Mouse (Mus musculus) adrenal gland, postnatal 14 days (tissue): ENCODE measurements around the gene Cntnap5b. TPM values are rescaled to one million over a fixed set of nuclear protein-coding genes. Genes with fewer than 3 reads are reported as not detected.

Source experiments
- DNase-seq: peaks from one replicate; pipeline ENCODE4 v3.0.0; 2021; ENCODE audit warnings: mixed read lengths
- total RNA-seq: library from RNA; stranded (reverse); gene quantifications from 2 replicates; pipeline ENCODE4 v1.2.3, GENCODE M21; 2021

Cntnap5b gene
- total RNA-seq, 1 experiment from 2014 or later = 1.7 TPM

DNA sequence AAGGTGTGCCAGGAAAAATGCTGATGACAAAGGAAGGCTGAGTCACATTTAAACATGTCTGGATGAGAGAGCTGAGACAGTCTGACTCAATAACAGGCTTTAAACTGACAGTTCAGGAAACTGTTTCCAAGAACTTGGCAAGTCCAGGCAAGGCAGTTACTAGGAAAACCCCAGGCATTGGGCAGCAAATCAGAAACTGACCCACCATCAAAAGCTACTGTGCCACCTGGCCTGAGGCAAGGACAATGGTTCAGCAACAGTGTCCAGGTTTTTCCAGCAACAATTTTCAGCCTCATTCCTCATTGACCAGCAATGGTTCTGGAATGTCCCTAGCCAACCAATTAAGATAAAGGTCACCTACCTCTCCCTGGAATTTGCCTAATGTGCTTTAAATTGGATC lies 399.0 kb downstream of the Cntnap5b start:
- DNase-seq = no peak

DNA sequence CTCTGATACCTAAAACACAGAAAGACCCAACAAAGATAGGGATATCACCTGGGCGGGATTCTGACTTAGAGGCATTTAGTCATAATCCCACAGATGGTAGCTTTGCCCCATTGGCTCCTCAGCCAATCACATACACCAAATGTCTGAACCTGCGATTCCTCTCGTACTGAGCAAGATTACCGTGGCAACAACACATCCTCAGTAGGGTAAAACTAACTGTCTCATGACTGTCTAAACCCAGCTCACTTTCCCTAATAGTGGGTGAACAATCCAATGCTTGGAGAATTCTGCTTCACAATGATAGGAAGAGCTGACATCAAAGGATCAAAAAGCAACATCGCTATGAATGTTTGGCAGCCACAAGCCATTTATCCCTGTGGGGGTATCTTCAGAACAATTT lies 407.5 kb downstream of the Cntnap5b start:
- DNase-seq = peak; percentile 34

DNA sequence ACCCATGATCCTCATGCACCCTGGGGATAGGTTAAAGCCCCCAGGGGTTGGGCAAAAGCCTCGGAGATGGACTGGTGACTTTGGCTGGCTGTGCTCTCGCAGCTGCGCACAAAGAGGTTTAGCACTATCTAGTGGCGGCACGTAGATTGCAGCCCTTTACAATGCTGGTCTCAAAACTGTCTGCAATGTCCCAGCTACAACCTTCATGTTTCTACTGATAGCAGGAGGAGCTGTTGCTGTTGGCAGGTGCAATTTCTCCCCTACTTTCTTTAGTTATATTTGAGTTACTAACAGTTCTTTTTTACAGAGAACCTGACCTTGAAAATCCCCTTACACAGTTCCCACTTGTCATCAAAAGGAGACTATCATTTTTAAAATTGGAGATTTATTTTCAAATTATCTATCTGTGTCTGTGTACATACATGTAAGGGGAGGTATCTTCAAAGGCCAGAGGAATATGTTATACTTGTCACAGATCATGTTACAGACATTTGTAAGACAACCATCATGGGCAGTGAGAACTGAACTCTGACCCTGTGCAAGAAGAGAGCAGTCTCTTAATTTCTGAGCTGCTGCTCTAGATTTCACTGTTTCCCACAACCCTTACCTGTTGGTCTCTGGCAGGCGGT lies 459.5 kb downstream of the Cntnap5b start:
- DNase-seq = peak; percentile 12

DNA sequence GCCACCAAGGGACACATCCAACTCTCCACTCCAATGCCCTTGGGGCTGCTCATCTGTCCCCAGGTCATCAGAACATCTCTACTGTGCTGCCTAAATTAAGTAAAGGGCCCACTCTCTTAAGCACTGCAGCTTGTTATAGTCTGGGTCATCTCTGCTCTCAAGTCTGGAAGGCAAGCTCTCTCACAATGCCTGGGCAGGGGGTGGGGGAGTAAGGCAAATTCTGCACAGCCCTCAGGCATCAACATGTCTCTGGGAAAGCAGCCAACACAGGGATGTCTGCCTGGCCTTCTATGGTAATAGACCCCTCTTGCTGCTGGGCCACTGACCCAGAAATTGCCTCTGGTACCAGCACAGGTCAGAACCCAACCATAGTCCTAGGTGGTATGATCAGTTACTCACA lies 479.4 kb downstream of the Cntnap5b start:
- no peak for DNase-seq

DNA sequence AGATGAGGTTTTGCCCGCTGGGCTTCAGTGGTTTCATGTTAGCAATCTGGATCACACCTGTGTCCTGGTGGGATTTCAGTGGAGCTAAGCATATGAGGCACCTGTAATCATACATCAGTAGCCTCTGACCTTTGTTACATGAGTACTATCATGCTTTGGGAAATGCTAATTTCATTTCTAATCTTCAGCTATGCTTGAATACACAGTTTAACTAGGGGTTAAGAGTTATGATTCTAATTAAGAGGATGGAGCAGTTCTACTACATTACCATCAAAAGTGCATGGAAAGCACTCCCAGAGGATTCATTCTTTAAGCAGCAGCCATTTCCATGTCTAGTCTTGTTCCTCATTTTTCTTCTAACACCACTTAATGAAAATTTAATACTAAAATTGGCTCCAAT lies 538.1 kb downstream of the Cntnap5b start:
- DNase-seq = no peak

DNA sequence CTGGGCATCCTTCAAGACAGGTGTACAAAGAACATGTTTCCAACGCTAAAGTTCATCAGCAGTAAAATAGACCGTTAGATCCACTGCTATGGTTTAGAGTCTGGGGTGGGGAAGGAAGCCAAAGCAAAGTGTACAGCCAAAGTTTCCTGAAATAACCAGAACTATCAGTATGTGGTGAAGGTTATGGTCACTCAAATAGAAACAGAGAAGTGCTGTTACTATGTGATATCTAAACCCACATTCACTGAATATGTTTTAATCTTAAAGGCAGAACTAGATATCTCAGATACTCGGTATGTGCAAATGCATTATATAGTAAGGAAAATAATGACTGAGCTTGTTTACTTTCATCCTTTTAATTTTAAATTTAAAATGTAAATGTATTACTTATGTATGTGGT lies 558.5 kb downstream of the Cntnap5b start:
- no peak for DNase-seq

DNA sequence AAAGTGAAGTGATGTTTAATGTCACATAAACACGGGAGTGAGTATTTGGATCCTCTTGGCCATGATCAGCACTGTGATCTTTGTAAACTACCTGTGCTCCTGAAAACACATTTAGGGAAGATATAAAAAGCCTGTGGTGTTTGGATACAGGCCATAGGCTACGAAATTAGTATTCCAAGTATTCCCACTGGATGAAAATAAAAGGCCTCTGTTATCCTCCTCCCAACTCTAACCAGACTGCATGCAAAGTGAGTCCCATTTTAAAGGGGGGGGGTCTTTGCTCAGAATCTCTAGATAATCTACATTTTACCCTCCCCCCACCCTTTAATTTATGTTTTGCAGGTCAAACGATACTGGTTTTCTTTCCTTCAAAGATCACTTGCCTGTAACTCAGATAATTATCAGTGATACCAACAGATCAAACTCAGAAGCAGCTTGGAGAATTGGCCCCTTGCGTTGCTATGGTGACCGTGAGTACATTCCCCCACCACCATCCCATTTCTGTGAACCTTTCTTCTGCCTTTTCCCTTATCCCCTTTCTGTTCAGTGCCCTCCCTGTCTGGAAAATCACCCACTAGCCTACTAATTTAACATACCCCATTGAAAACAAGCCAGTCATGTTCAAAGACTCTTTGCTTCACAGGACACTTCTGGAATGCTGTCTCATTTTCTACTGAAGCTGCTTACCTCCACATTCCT lies 597.0 kb downstream of the Cntnap5b start:
- DNase-seq = no peak

DNA sequence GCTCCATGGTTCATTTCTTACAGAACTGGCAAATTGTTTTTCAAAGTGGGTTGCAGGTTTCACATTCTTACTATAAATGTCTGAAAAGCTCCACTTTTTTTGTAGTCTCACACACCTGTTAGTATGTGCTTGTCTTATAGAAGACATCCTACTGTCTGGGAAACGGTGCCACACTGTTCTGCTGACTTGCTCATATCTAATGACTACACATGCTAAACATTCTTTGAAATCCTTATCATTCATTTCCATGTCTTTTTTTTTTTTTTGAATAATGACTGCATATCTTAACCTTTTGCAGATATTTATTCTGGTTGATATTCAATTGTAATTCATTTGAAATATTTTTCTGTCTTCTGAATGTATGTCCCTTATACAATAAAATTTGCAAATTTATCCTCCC lies 613.7 kb downstream of the Cntnap5b start:
- DNase-seq = no peak

DNA sequence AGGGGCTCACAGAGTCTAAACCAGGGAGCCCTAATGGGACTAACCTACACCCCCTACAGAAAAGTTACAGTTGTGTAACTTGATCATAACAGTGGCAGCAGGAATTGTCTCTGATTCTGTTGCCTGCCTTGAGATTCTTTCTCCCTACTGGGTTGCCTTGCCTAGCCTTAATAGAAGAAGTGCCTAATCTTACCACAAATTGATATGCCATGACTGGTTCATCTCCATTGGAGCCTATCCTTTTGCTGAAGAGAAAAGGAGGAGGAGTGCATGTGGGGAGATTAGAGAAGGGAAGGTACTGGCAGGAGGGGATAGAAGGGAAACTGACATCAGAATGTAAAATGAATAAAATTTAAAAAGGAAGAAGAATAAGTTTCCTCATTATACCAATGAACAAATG lies 621.5 kb downstream of the Cntnap5b start:
- DNase-seq = no peak

DNA sequence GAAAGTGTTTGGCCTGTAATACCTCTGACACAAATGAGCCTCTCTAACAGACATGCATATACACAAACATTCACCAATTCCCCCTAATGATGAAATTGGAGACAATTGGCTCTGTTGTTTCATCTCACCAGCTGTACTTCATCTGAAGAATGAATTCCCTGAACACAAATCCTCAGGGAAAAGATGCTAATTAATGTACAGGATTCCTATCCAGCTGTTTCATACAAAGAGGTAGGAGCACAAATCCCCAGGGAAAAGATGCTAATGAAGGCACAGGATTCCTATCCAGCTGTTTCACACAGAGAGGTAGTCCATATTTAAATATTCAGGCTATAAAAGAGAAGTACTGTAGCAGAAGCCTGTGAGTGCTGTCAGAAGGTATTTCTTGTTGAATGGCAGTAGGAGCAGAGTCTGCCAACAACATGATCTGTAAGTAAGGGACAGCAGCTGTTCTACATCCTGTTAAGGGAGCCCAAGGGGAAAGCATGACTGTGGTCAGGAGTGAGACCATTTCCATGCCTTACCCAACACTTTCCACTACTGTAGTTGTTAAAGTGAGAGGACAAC lies 644.2 kb downstream of the Cntnap5b start:
- DNase-seq = no peak

DNA sequence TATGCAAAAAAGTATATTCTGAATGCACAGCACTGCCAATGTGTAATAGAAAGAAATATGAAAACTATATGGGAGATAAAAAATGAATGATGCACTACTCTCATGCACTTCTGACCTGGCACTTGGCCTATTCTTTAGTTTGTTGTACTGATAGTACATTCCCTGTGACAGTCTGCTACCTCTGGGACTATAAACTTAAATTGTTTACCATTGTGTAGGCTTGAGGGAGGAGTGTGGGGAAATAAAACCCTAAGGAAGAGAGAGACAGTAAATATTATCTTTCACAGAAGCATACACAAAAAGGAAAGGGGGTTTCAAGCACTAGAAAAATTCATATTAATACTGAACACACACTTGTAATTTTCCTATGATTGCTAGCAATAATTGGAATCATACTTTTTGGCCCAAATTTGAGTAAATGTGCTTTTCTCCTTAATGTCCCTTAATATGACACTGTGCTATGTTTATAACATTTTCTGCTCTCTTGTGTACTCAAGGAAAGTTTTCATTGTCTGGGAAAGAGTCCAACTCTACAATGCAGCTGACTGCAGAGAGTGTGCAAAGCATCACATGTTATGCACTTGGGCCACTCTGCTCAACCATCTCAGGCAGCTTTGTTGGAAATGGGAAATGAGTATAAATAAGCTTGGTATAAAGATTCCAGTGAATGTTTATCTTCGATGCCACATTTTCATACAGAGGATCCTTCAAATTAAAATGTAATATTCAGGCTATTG lies 657.6 kb downstream of the Cntnap5b start:
- no peak for DNase-seq

DNA sequence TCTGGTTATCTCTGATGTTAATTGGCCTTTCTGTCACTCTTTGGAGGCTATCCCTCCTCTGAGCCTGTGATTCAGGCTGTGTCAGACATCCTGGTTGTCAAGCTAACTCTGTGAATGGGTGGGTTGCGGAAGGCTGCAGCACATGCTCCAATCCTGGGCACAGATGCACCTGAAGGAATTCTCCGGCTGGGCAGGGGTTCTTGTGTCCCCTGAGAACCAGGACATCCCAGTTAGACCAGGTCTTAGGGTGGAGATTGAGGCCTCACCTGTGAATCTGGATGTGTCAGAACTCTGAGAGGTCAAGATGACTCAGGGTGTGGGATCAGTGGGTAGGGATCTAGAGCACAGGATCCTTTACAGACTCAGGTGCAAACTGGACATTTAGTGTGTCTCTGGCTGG lies 691.3 kb downstream of the Cntnap5b start:
- DNase-seq = no peak

DNA sequence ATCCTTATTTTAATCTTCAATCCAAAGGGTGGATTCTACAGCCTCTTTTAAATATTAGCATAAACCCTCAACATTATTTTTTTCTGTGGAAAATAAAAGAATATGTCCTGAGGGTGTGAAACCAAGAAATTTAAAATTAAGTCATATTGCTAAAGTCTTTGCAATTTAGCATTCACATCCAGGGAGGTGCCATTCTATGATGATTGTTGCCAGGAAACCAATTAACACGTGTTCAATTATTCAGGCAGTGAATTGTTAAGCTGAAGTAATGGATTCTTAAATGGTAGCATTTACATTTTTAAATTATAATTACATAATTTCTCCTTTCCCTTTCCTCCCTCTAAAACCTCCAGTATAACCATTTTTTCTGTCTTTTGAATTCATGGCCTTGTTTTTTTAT lies 692.7 kb downstream of the Cntnap5b start:
- no peak for DNase-seq

DNA sequence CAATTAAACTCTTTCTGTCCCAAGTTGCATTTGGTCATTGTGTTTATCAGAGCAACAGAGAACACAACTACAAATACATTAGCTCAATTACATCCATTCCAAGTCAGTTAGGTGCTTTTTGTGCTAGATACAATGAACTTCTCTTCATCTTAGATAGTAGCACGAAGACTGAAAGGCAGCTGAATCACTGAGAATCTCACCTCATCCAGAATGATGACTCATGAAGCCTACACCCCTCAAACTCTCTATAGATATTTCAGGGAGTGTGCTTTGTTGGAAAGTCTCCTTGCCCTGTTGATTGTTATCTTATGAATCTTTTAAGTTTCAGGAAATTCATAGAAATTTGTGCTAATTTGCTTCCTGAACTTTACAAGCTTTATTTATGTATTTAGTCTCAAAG lies 695.0 kb downstream of the Cntnap5b start:
- no peak for DNase-seq

DNA sequence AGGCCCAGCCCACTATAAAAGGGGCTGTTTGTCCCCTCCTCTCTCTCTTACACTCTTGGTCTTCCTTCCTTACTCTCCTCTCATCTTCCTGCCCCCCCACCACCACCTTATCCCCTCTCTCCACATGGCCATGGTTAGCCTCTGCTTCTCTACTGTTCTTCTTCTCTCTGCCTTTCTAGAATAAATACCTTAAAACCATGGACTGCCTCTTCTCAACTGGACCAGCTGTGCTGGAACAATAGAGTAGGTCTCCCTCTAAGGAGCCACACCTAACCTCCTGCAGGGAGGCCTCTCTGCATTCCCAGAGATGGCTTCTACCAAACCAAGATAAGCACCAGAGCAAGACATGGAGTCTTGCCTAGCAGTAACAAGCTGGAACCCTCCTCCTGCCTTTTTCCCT lies 737.3 kb downstream of the Cntnap5b start:
- DNase-seq = no peak
